In the genomic region with DNA sequence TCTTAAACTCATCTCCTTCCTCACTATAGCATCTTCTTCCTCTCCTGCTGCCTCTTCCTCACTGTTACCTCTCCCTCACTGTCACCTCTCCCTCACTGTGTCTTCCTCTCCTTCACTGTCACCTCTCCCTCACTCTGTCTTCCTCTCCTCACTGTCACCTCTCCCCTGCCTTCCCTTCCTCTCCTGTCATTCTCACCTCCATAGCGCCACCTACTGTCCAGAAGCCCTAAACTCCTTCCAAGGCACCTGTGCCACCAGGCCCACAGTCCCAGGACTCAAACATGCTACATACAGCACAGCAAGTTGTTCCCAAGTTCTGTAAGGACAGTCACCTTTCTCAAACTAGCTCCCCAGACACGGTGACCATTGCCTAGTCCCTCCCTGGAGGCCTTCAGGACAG, we compare ENCODE assay signal across 9 mouse cellular contexts. TPM values are rescaled to one million over a fixed set of nuclear protein-coding genes. Genes with fewer than 3 reads are reported as not detected.
DNase-seq lines count a peak whose midpoint lies in the region; ATAC-seq and TF ChIP-seq lines count a peak whose summit lies in the region.
"Had no signal": no experiment of that assay in that cellular context is flagged by ENCODE, and none has a peak within 500 bp of the region (broad histone marks: within the 10 kb centered on the region; RNA-seq: fewer than 3 reads in every experiment).

No protein-coding gene starts in this region.

- no peak for ATAC-seq in forebrain, embryonic 15.5 days (replicated peaks)
- peak; percentile 27; the same call in 1 of the 2 replicates for ATAC-seq in hindbrain, embryonic 15.5 days (ENCODE audit: low FRiP score, low read depth)
- ATAC-seq in megakaryocyte-erythroid progenitor cell, adult 5-6 weeks (replicated peaks; ENCODE audit: low FRiP score, low TSS enrichment, poor library complexity, severe bottlenecking), result peak; percentile 87

- H3K27ac ChIP-seq in forebrain, embryonic 10.5 days, result no peak overlapping the region
- H3K27ac ChIP-seq in forebrain, embryonic 15.5 days (replicated peaks), result no peak overlapping the region
- peak overlapping the region; percentile 32 for H3K27ac ChIP-seq in brown adipose tissue, adult 24 weeks (replicated peaks; ENCODE audit: low read depth, low read length)
- no peak overlapping the region for H3K27ac ChIP-seq in hindbrain, embryonic 15.5 days (replicated peaks)
- H3K27ac ChIP-seq in small intestine, adult 2 months (ENCODE audit: insufficient read depth, low read depth, low read length), result no peak overlapping the region

- H3K4me3 ChIP-seq in forebrain, embryonic 10.5 days, result no peak overlapping the region
- H3K4me3 ChIP-seq in forebrain, embryonic 15.5 days, result no peak overlapping the region
- no peak overlapping the region for H3K4me3 ChIP-seq in brown adipose tissue, adult 24 weeks (ENCODE audit: insufficient read depth, low read depth, low read length)
- H3K4me3 ChIP-seq in hindbrain, embryonic 15.5 days, result no peak overlapping the region
- H3K4me3 ChIP-seq in small intestine, adult 2 months (ENCODE audit: low read depth, low read length), result no peak overlapping the region
- H3K4me3 ChIP-seq: myocyte had no signal

- 6% methylated on average over 2 of the region's 2 CpGs for WGBS in forebrain, embryonic 10.5 days
- WGBS in forebrain, embryonic 15.5 days, result 7% methylated on average over 2 of the region's 2 CpGs
- WGBS in hindbrain, embryonic 15.5 days, result 2% methylated on average over 2 of the region's 2 CpGs
- 6% methylated on average over 2 of the region's 2 CpGs for WGBS in small intestine, adult 2 months

- H3K36me3 ChIP-seq in forebrain, embryonic 10.5 days (replicated peaks), result no peaks in the 10 kb centered on the region
- H3K36me3 ChIP-seq in forebrain, embryonic 15.5 days, result no peaks in the 10 kb centered on the region
- no peaks in the 10 kb centered on the region for H3K36me3 ChIP-seq in hindbrain, embryonic 15.5 days
- no peaks in the 10 kb centered on the region for H3K36me3 ChIP-seq in small intestine, adult 2 months (ENCODE audit: control insufficient read depth, insufficient read depth, low read length)

- H3K27me3 ChIP-seq in forebrain, embryonic 10.5 days (ENCODE audit: poor library complexity, severe bottlenecking), result no peaks in the 10 kb centered on the region
- H3K27me3 ChIP-seq in forebrain, embryonic 15.5 days, result no peaks in the 10 kb centered on the region
- H3K27me3 ChIP-seq in hindbrain, embryonic 15.5 days, result no peaks in the 10 kb centered on the region
- no peaks in the 10 kb centered on the region for H3K27me3 ChIP-seq in small intestine, adult 2 months (ENCODE audit: control insufficient read depth, insufficient read depth, low read length)

- TF ChIP-seq POLR2A in small intestine, adult 2 months (IDR thresholded peaks at IDR 0.05; ENCODE audit: low read depth, low read length), result no peak

- peak; percentile 70 for DNase-seq in forebrain, embryonic 10.5 days (ENCODE audit: extremely low spot score, low spot score)
- DNase-seq in forelimb bud, embryonic 11.5 days (ENCODE audit: low read depth, low spot score), result peak; percentile 70
- DNase-seq in layer of hippocampus, postnatal 25 days (ENCODE audit: extremely low spot score in 1 of 2, low spot score in 1 of 2), result peak; percentile 71 to 96

- H3K4me1 ChIP-seq in forebrain, embryonic 10.5 days, result peaks cover 19% of the 10 kb centered on the region
- H3K4me1 ChIP-seq in forebrain, embryonic 15.5 days, result peaks cover 11% of the 10 kb centered on the region
- peaks cover 18% of the 10 kb centered on the region for H3K4me1 ChIP-seq in brown adipose tissue, adult 24 weeks (ENCODE audit: control insufficient read depth, insufficient read depth, insufficient read length, low read length)
- H3K4me1 ChIP-seq in hindbrain, embryonic 15.5 days (replicated peaks), result no peaks in the 10 kb centered on the region; the same call in 1 of the 2 replicates
- H3K4me1 ChIP-seq in small intestine, adult 2 months (ENCODE audit: control insufficient read depth, insufficient read depth, insufficient read length, low read length), result no peaks in the 10 kb centered on the region

- TF ChIP-seq CTCF in small intestine, adult 2 months (IDR thresholded peaks at IDR 0.05; ENCODE audit: extremely low read depth, insufficient read length, insufficient replicate concordance, low read depth, low read length), result peak; percentile 73; the same call in 1 of the 2 replicates

- no peak overlapping the region for H3K4me2 ChIP-seq in forebrain, embryonic 15.5 days (replicated peaks)
- no peak overlapping the region for H3K4me2 ChIP-seq in hindbrain, embryonic 15.5 days

- no peaks in the 10 kb centered on the region for H3K9me3 ChIP-seq in forebrain, embryonic 10.5 days
- H3K9me3 ChIP-seq in forebrain, embryonic 15.5 days, result no peaks in the 10 kb centered on the region
- no peaks in the 10 kb centered on the region for H3K9me3 ChIP-seq in hindbrain, embryonic 15.5 days

- H3K9ac ChIP-seq in forebrain, embryonic 15.5 days (replicated peaks), result no peak overlapping the region
- no peak overlapping the region for H3K9ac ChIP-seq in hindbrain, embryonic 15.5 days

RNA-seq across cellular contexts. Expression of gene Pemt, which starts 19.0 kb away (rescaled TPM):
- 7.9 and 9.7 TPM in 2 replicates for polyA plus RNA-seq in forebrain, embryonic 10.5 days (2016; fragmentation: Nextera tagmentation; extraction: Ambion mirVana)
- 5.5 and 5.8 TPM in 2 replicates for polyA plus RNA-seq in forebrain, embryonic 15.5 days (2015; fragmentation: Nextera tagmentation; extraction: Ambion mirVana)
- 8.5 and 29.6 TPM in 2 replicates for polyA plus RNA-seq in brown adipose tissue, adult 24 weeks (2012; ENCODE audit: insufficient read depth, insufficient read length, missing spikeins)
- 8.9 and 9.7 TPM in 2 replicates for polyA plus RNA-seq in hindbrain, embryonic 15.5 days (2015; fragmentation: Nextera tagmentation; extraction: Ambion mirVana)
- 1 to 10 TPM; 4.0 to 4.7 TPM for total RNA-seq in layer of hippocampus, postnatal 25 days (2021)
- total RNA-seq in megakaryocyte-erythroid progenitor cell, adult 5-6 weeks (2014; fragmentation: Nextera tagmentation), result 10.9 and 18.9 TPM in 2 replicates
- total RNA-seq in megakaryocyte-erythroid progenitor cell, adult 5-6 weeks (2017), result 2.0 and 5.7 TPM in 2 replicates
- polyA plus RNA-seq in small intestine, adult 2 months (2012; rRNA removed), result 2.9 and 3.6 TPM in 2 replicates
